Mouse (Mus musculus) gastrocnemius, adult 2 months (tissue): ENCODE data around the gene Rin2. TPM values are rescaled to one million over a fixed set of nuclear protein-coding genes. Genes with fewer than 3 reads are reported as not detected.

Experiments used
- DNase-seq: peaks from one replicate; pipeline ENCODE4 v3.0.0; 2022
- H3K27ac ChIP-seq: fragments of 200-600 bp; 2 replicates; pipeline ENCODE4 v1.8.1; 2022; ENCODE audit warnings: mild to moderate bottlenecking
- H3K4me3 ChIP-seq: fragments of 200-600 bp; 2 replicates; pipeline ENCODE4 v1.8.1; 2022; ENCODE audit warnings: mild to moderate bottlenecking, moderate library complexity
- CTCF ChIP-seq: fragments of 200-600 bp; IDR thresholded peaks from 2 replicates; pipeline ENCODE4 v1.8.1; 2022; ENCODE audit warnings: antibody characterized with exemption, mild to moderate bottlenecking, moderate library complexity
- intact Hi-C: fragments of 180-260 bp; cut with DNase I; formaldehyde crosslinking; loops from one replicate; pipeline ENCODE4 v1.15.1; 2025
- total RNA-seq, 2 experiments: library from RNA; stranded (reverse); gene quantifications; 2 replicates each; pipeline ENCODE4 v1.2.3; 2021

The Rin2 gene
- total RNA-seq, 2 experiments from 2014 or later: 10.3 to 11.5 TPM

- no peak for DNase-seq
- Histone ChIP-seq H3K4me3 (peak overlapping the region; percentile 57), H3K27ac (peak overlapping the region; percentile 79)
- intact Hi-C loops: no loop called here
- TF ChIP-seq CTCF: peak; percentile 24; the same call in 1 of the 2 replicates
These were observed 157.8 kb downstream of the Rin2 start for GRCm38 (mm10) chr2:145832836-145833221.

GRCm38 (mm10) chr2:145833341-145833740 is 158.3 kb downstream of the Rin2 start:
- peak; percentile 40 for DNase-seq
- Histone ChIP-seq H3K4me3 (peak overlapping the region; percentile 57; the same call in 1 of the 2 replicates), H3K27ac (peak overlapping the region; percentile 79)
- TF ChIP-seq CTCF: no peak
- intact Hi-C loops: no loop called here

GRCm38 (mm10) chr2:145835920-145836319 is 160.9 kb downstream of the Rin2 start:
- DNase-seq: no peak
- TF ChIP-seq CTCF: no peak
- H3K27ac ChIP-seq: peak overlapping the region; percentile 16; the same call in 1 of the 2 replicates
- intact Hi-C loops: no loop called here
- no peak overlapping the region for H3K4me3 ChIP-seq

GRCm38 (mm10) chr2:145838675-145839074 is 163.7 kb downstream of the Rin2 start:
- intact Hi-C loops: no loop called here
- no peak for TF ChIP-seq CTCF
- no peak overlapping the region for H3K4me3 ChIP-seq
- no peak overlapping the region for H3K27ac ChIP-seq
- DNase-seq: no peak

- no peak overlapping the region for H3K4me3 ChIP-seq
- no peak overlapping the region for H3K27ac ChIP-seq
- intact Hi-C loops: no loop called here
- no peak for TF ChIP-seq CTCF
- DNase-seq: no peak
These were observed 164.7 kb downstream of the Rin2 start for GRCm38 (mm10) chr2:145839565-145840315.

- intact Hi-C loops: no loop called here
- TF ChIP-seq CTCF: no peak
- Histone ChIP-seq H3K27ac (no peak overlapping the region), H3K4me3 (no peak overlapping the region)
- DNase-seq: no peak
These were observed 165.3 kb downstream of the Rin2 start for GRCm38 (mm10) chr2:145840320-145840719.

GRCm38 (mm10) chr2:145840910-145841870 is 166.2 kb downstream of the Rin2 start:
- DNase-seq: no peak
- no peak for TF ChIP-seq CTCF
- Histone ChIP-seq H3K4me3 (no peak overlapping the region), H3K27ac (no peak overlapping the region)
- intact Hi-C loops: no loop called here

- no peak for TF ChIP-seq CTCF
- no peak for DNase-seq
- Histone ChIP-seq H3K4me3 (no peak overlapping the region), H3K27ac (no peak overlapping the region)
- intact Hi-C loops: no loop called here
These were observed 168.3 kb downstream of the Rin2 start for GRCm38 (mm10) chr2:145843322-145843721.

- H3K27ac ChIP-seq: no peak overlapping the region
- intact Hi-C loops: no loop called here
- H3K4me3 ChIP-seq: no peak overlapping the region
- no peak for DNase-seq
- no peak for TF ChIP-seq CTCF
These were observed 171.6 kb downstream of the Rin2 start for GRCm38 (mm10) chr2:145846595-145846994.

- peak overlapping the region; percentile 79 for H3K27ac ChIP-seq
- no peak for TF ChIP-seq CTCF
- DNase-seq: peak; percentile 68
- intact Hi-C loops: no loop called here
- H3K4me3 ChIP-seq: 0 out of 2 replicates have a peak overlapping the region, but pooled peaks have one; percentile 17
These were observed 174.3 kb downstream of the Rin2 start for GRCm38 (mm10) chr2:145849170-145849905.

GRCm38 (mm10) chr2:145850779-145851178 is 175.8 kb downstream of the Rin2 start:
- no peak for TF ChIP-seq CTCF
- Histone ChIP-seq H3K4me3 (no peak overlapping the region), H3K27ac (peak overlapping the region; percentile 79)
- no peak for DNase-seq
- intact Hi-C loops: no loop called here

- intact Hi-C loops: no loop called here
- peak overlapping the region; percentile 31; the same call in 1 of the 2 replicates for H3K27ac ChIP-seq
- no peak for TF ChIP-seq CTCF
- no peak for DNase-seq
- no peak overlapping the region for H3K4me3 ChIP-seq
These were observed 180.8 kb downstream of the Rin2 start for GRCm38 (mm10) chr2:145855831-145856230.
